Mouse (Mus musculus): Measurements from ENCODE around the gene Glis1.
A peak's percentile ranks its signal among the peaks of the same experiment; 100 is the strongest.

Glis1 gene

GRCm38 (mm10) chr4:107623916-107624315 is 189.5 kb downstream of the Glis1 start:
- no peak for ATAC-seq (ENCODE audit: low TSS enrichment)

- no peak for ATAC-seq (ENCODE audit: low TSS enrichment)
Observed at GRCm38 (mm10) chr4:107624951-107625350, 190.6 kb downstream of the Glis1 start.

GRCm38 (mm10) chr4:107628226-107628625 is 193.8 kb downstream of the Glis1 start:
- no peak for ATAC-seq (ENCODE audit: low TSS enrichment)

- no peak for ATAC-seq (ENCODE audit: low TSS enrichment)
Observed at GRCm38 (mm10) chr4:107628921-107629411, 194.6 kb downstream of the Glis1 start.

GRCm38 (mm10) chr4:107634631-107635030 is 200.2 kb downstream of the Glis1 start:
- ATAC-seq (ENCODE audit: low TSS enrichment) = no peak

GRCm38 (mm10) chr4:107636099-107636498 is 201.7 kb downstream of the Glis1 start:
- no peak for ATAC-seq (ENCODE audit: low TSS enrichment)

GRCm38 (mm10) chr4:107637670-107638069 is 203.3 kb downstream of the Glis1 start:
- ATAC-seq (ENCODE audit: low TSS enrichment) = peak; percentile 70; the same call in 1 of the 2 replicates

- ATAC-seq (ENCODE audit: low TSS enrichment) = no peak
Observed at GRCm38 (mm10) chr4:107638303-107638702, 203.9 kb downstream of the Glis1 start.

GRCm38 (mm10) chr4:107641624-107642023 is 207.2 kb downstream of the Glis1 start:
- ATAC-seq (ENCODE audit: low TSS enrichment) = no peak

- ATAC-seq (ENCODE audit: low TSS enrichment) = no peak
Observed at GRCm38 (mm10) chr4:107648959-107649485, 214.6 kb downstream of the Glis1 start.

- ATAC-seq (ENCODE audit: low TSS enrichment) = peak; percentile 64; the same call in 1 of the 2 replicates
Observed at GRCm38 (mm10) chr4:107651021-107651496, 216.7 kb downstream of the Glis1 start.

- peak; percentile 96 for ATAC-seq (ENCODE audit: low TSS enrichment)
Observed at GRCm38 (mm10) chr4:107652598-107653279, 218.3 kb downstream of the Glis1 start.

GRCm38 (mm10) chr4:107653280-107653643 is 218.9 kb downstream of the Glis1 start:
- no peak for ATAC-seq (ENCODE audit: low TSS enrichment)

GRCm38 (mm10) chr4:107660649-107661048 is 226.3 kb downstream of the Glis1 start:
- ATAC-seq (ENCODE audit: low TSS enrichment) = no peak

- no peak for ATAC-seq (ENCODE audit: low TSS enrichment)
Observed at GRCm38 (mm10) chr4:107668514-107668913, 234.1 kb downstream of the Glis1 start.

- ATAC-seq (ENCODE audit: low TSS enrichment) = no peak
Observed at GRCm38 (mm10) chr4:107670731-107671130, 236.3 kb downstream of the Glis1 start.

GRCm38 (mm10) chr4:107673638-107674321 is 239.4 kb downstream of the Glis1 start:
- peak; percentile 88 for ATAC-seq (ENCODE audit: low TSS enrichment)

- no peak for ATAC-seq (ENCODE audit: low TSS enrichment)
Observed at GRCm38 (mm10) chr4:107674322-107674644, 239.9 kb downstream of the Glis1 start.

GRCm38 (mm10) chr4:107675645-107676044 is 241.3 kb downstream of the Glis1 start:
- peak; percentile 60 for ATAC-seq (ENCODE audit: low TSS enrichment)

- no peak for ATAC-seq (ENCODE audit: low TSS enrichment)
Observed at GRCm38 (mm10) chr4:107680311-107681098, 246.1 kb downstream of the Glis1 start.

- ATAC-seq (ENCODE audit: low TSS enrichment) = no peak
Observed at GRCm38 (mm10) chr4:107681099-107681849, 246.9 kb downstream of the Glis1 start.

Data from frontal cortex, adult (tissue).